Mouse (Mus musculus): Measurements from ENCODE around the gene Afap1l2. TPM values are rescaled to one million over a fixed set of nuclear protein-coding genes. Genes with fewer than 3 reads are reported as not detected.

Gene Afap1l2
- 1.2 and 1.3 TPM in 2 replicates for polyA plus RNA-seq (2016; fragmentation: Nextera tagmentation; extraction: Ambion mirVana)

- 4% methylated on average over 68 of the region's 68 CpGs for WGBS (ENCODE audit: insufficient replicate concordance)
- no peaks in the 10 kb centered on the region for H3K36me3 ChIP-seq
- H3K27me3 ChIP-seq (replicated peaks) = peaks cover 62% of the 10 kb centered on the region
- H3K4me3 ChIP-seq = peak within 1 kb of the TSS; percentile 47
- 0 out of 2 replicates have a peak, but pooled peaks have one; percentile 24 for ATAC-seq
- H3K9me3 ChIP-seq (replicated peaks) = no peaks in the 10 kb centered on the region
- H3K9ac ChIP-seq = no peak within 1 kb of the TSS; the same call in 1 of the 2 replicates
- H3K4me1 ChIP-seq = peaks cover 9% of the 10 kb centered on the region; the same call in 1 of the 2 replicates
- peak within 1 kb of the TSS; percentile 62 for H3K4me2 ChIP-seq
- no peak within 1 kb of the TSS for H3K27ac ChIP-seq
Measured at GRCm38 (mm10) chr19:57007781-57008710, at the start of gene Afap1l2. Afap1l2 (minus strand) TSS chr19:57008228.

- H3K4me2 ChIP-seq = no peak overlapping the region
- peaks cover 10% of the 10 kb centered on the region for H3K36me3 ChIP-seq
- no peak overlapping the region for H3K9ac ChIP-seq
- WGBS (ENCODE audit: insufficient replicate concordance) = 86% methylated on average over 2 of the region's 2 CpGs
- no peak overlapping the region for H3K4me3 ChIP-seq
- no peaks in the 10 kb centered on the region for H3K4me1 ChIP-seq
- H3K27me3 ChIP-seq (replicated peaks) = no peaks in the 10 kb centered on the region
- ATAC-seq = no peak
- H3K27ac ChIP-seq = no peak overlapping the region
- H3K9me3 ChIP-seq (replicated peaks) = peaks cover 6% of the 10 kb centered on the region
Measured at GRCm38 (mm10) chr19:57057568-57057967, 49.5 kb upstream of the Afap1l2 start.

- H3K27ac ChIP-seq = no peak overlapping the region
- 75% methylated on average over 16 of the region's 16 CpGs for WGBS (ENCODE audit: insufficient replicate concordance)
- no peak for ATAC-seq
Measured at GRCm38 (mm10) chr19:57055215-57056120, 47.4 kb upstream of the Afap1l2 start.

GRCm38 (mm10) chr19:57052959-57053358, 44.9 kb upstream of the Afap1l2 start:
- ATAC-seq = no peak
- Histone ChIP-seq H3K9me3 (replicated peaks) (peaks cover 5% of the 10 kb centered on the region), H3K4me2 (no peak overlapping the region), H3K9ac (no peak overlapping the region), H3K27ac (no peak overlapping the region), H3K4me3 (no peak overlapping the region), H3K36me3 (peaks cover 5% of the 10 kb centered on the region), H3K27me3 (replicated peaks) (no peaks in the 10 kb centered on the region), H3K4me1 (no peaks in the 10 kb centered on the region)
- WGBS (ENCODE audit: insufficient replicate concordance) = 72% methylated on average over 8 of the region's 8 CpGs

More at GRCm38 (mm10) chr19:57055215-57056120, 47.4 kb upstream of the Afap1l2 start:
- Histone ChIP-seq H3K4me1 (no peaks in the 10 kb centered on the region), H3K9ac (no peak overlapping the region), H3K27me3 (replicated peaks) (no peaks in the 10 kb centered on the region), H3K4me2 (no peak overlapping the region), H3K36me3 (peaks cover 10% of the 10 kb centered on the region), H3K9me3 (replicated peaks) (peaks cover 6% of the 10 kb centered on the region), H3K4me3 (no peak overlapping the region)

- no peak overlapping the region for H3K4me3 ChIP-seq
- no peaks in the 10 kb centered on the region for H3K36me3 ChIP-seq
- H3K27me3 ChIP-seq (replicated peaks) = no peaks in the 10 kb centered on the region
- no peak for ATAC-seq
- no peak overlapping the region for H3K9ac ChIP-seq
- H3K27ac ChIP-seq = no peak overlapping the region
- WGBS (ENCODE audit: insufficient replicate concordance) = 81% methylated on average over 7 of the region's 7 CpGs
- H3K4me1 ChIP-seq = no peaks in the 10 kb centered on the region
- no peak overlapping the region for H3K4me2 ChIP-seq
- no peaks in the 10 kb centered on the region for H3K9me3 ChIP-seq (replicated peaks)
Measured at GRCm38 (mm10) chr19:57052016-57052415, 44.0 kb upstream of the Afap1l2 start.

- H3K4me3 ChIP-seq = no peak overlapping the region
- no peak for ATAC-seq
- 71% methylated on average over 16 of the region's 16 CpGs for WGBS (ENCODE audit: insufficient replicate concordance)
- no peaks in the 10 kb centered on the region for H3K27me3 ChIP-seq (replicated peaks)
- H3K27ac ChIP-seq = no peak overlapping the region
- H3K4me2 ChIP-seq = no peak overlapping the region
- H3K36me3 ChIP-seq = no peaks in the 10 kb centered on the region
- no peaks in the 10 kb centered on the region for H3K4me1 ChIP-seq
- no peak overlapping the region for H3K9ac ChIP-seq
- H3K9me3 ChIP-seq (replicated peaks) = no peaks in the 10 kb centered on the region
Measured at GRCm38 (mm10) chr19:57049592-57050090, 41.6 kb upstream of the Afap1l2 start.

- 65% methylated on average over 9 of the region's 9 CpGs for WGBS (ENCODE audit: insufficient replicate concordance)
- H3K4me2 ChIP-seq = no peak overlapping the region
- no peak overlapping the region for H3K27ac ChIP-seq
- H3K27me3 ChIP-seq (replicated peaks) = no peaks in the 10 kb centered on the region
- ATAC-seq = no peak
- no peak overlapping the region for H3K9ac ChIP-seq
- H3K4me3 ChIP-seq = no peak overlapping the region
- no peaks in the 10 kb centered on the region for H3K4me1 ChIP-seq
- H3K36me3 ChIP-seq = no peaks in the 10 kb centered on the region
- H3K9me3 ChIP-seq (replicated peaks) = no peaks in the 10 kb centered on the region
Measured at GRCm38 (mm10) chr19:57047671-57048320, 39.8 kb upstream of the Afap1l2 start.

GRCm38 (mm10) chr19:57039258-57039657, 31.2 kb upstream of the Afap1l2 start:
- no peak overlapping the region for H3K4me2 ChIP-seq
- no peak for ATAC-seq
- H3K27ac ChIP-seq = no peak overlapping the region
- H3K36me3 ChIP-seq = peaks cover 8% of the 10 kb centered on the region
- WGBS (ENCODE audit: insufficient replicate concordance) = 54% methylated on average over 6 of the region's 6 CpGs
- H3K9ac ChIP-seq = no peak overlapping the region
- no peaks in the 10 kb centered on the region for H3K27me3 ChIP-seq (replicated peaks)
- H3K4me3 ChIP-seq = no peak overlapping the region
- H3K9me3 ChIP-seq (replicated peaks) = no peaks in the 10 kb centered on the region
- no peaks in the 10 kb centered on the region for H3K4me1 ChIP-seq

GRCm38 (mm10) chr19:57036860-57037259, 28.8 kb upstream of the Afap1l2 start:
- peaks cover 8% of the 10 kb centered on the region for H3K36me3 ChIP-seq
- no peak for ATAC-seq

GRCm38 (mm10) chr19:57031582-57031981, 23.6 kb upstream of the Afap1l2 start:
- Histone ChIP-seq H3K27me3 (replicated peaks) (no peaks in the 10 kb centered on the region), H3K9me3 (replicated peaks) (no peaks in the 10 kb centered on the region; the same call in 1 of the 2 replicates), H3K4me3 (no peak overlapping the region), H3K27ac (no peak overlapping the region), H3K9ac (no peak overlapping the region), H3K4me1 (0 out of 2 replicates have a peak, but pooled peaks cover 5% of the 10 kb centered on the region), H3K36me3 (no peaks in the 10 kb centered on the region), H3K4me2 (no peak overlapping the region)
- no peak for ATAC-seq
- whole genome bisulfite sequencing (ENCODE audit: insufficient replicate concordance) = 61% methylated on average over 4 of the region's 4 CpGs

More at GRCm38 (mm10) chr19:57036860-57037259, 28.8 kb upstream of the Afap1l2 start:
- Histone ChIP-seq H3K4me3 (no peak overlapping the region), H3K9me3 (replicated peaks) (no peaks in the 10 kb centered on the region), H3K4me2 (no peak overlapping the region), H3K27me3 (replicated peaks) (no peaks in the 10 kb centered on the region), H3K27ac (no peak overlapping the region), H3K4me1 (no peaks in the 10 kb centered on the region), H3K9ac (no peak overlapping the region)
- WGBS (ENCODE audit: insufficient replicate concordance) = 76% methylated on average over 15 of the region's 15 CpGs

- no peaks in the 10 kb centered on the region for H3K36me3 ChIP-seq
- H3K4me1 ChIP-seq = 0 out of 2 replicates have a peak, but pooled peaks cover 5% of the 10 kb centered on the region
- no peak overlapping the region for H3K9ac ChIP-seq
- H3K27me3 ChIP-seq (replicated peaks) = no peaks in the 10 kb centered on the region
- no peak for ATAC-seq
- H3K27ac ChIP-seq = no peak overlapping the region
- 57% methylated on average over 6 of the region's 6 CpGs for WGBS (ENCODE audit: insufficient replicate concordance)
- no peaks in the 10 kb centered on the region; the same call in 1 of the 2 replicates for H3K9me3 ChIP-seq (replicated peaks)
- H3K4me3 ChIP-seq = no peak overlapping the region
- no peak overlapping the region for H3K4me2 ChIP-seq
Measured at GRCm38 (mm10) chr19:57029461-57029860, 21.4 kb upstream of the Afap1l2 start.

Data from liver, embryonic 12.5 days (tissue).